Mouse (Mus musculus) ES-E14 (cell line): ENCODE results near the gene Itgad. TPM values are rescaled to one million over a fixed set of nuclear protein-coding genes. Genes with fewer than 3 reads are reported as not detected.

Source experiments
- DNase-seq: peaks from one replicate; pipeline ENCODE4 v3.0.0-alpha.2; 2013; ENCODE audit warnings: low read depth, low spot score
- H3K27ac ChIP-seq: 2 replicates; pipeline ENCODE4 v1.5.1; 2012; ENCODE audit warnings: low read depth, mild to moderate bottlenecking, low read length, moderate library complexity, mixed read lengths; ENCODE audit not compliant: poor library complexity, insufficient read depth, severe bottlenecking
- H3K36me3 ChIP-seq: 2 replicates; pipeline ENCODE4 v1.6.1; 2012; ENCODE audit warnings: mild to moderate bottlenecking, low read length, moderate library complexity, mixed read lengths; ENCODE audit not compliant: control insufficient read depth, poor library complexity, insufficient read depth, severe bottlenecking
- H3K4me1 ChIP-seq, 2 experiments: fragments of 150-350 bp in 1 of 2; sonication (generic) in 1 of 2; 2 replicates each; pipeline ENCODE4 v1.6.1; 2012; ENCODE audit warnings: low read length in 2 of 2, mild to moderate bottlenecking in 1 of 2, mixed read lengths in 1 of 2; ENCODE audit not compliant: control insufficient read depth in 2 of 2, insufficient read depth in 2 of 2, poor library complexity in 1 of 2
- H3K4me3 ChIP-seq, 2 experiments: fragments of 150-350 bp in 1 of 2; sonication (generic) in 1 of 2; 2 replicates each; pipeline ENCODE4 v1.5.1; 2012; ENCODE audit warnings: low read length in 2 of 2, low read depth in 1 of 2, mild to moderate bottlenecking in 1 of 2, mixed read lengths in 1 of 2; ENCODE audit not compliant: insufficient read depth in 1 of 2, poor library complexity in 1 of 2, severe bottlenecking in 1 of 2
- H3K9ac ChIP-seq: 2 replicates; pipeline ENCODE4 v1.6.1; 2012; ENCODE audit warnings: low read depth, mild to moderate bottlenecking, low read length, mixed read lengths; ENCODE audit not compliant: poor library complexity, insufficient read depth, severe bottlenecking
- H3K9me3 ChIP-seq: fragments of 150-350 bp; sonication (generic); 2 replicates; pipeline ENCODE4 v1.6.1; 2012; ENCODE audit warnings: low read depth, mild to moderate bottlenecking, low read length; ENCODE audit not compliant: control insufficient read depth, insufficient read depth
- CHD2 ChIP-seq: IDR thresholded peaks from 2 replicates; pipeline ENCODE4 v1.6.1; 2014; ENCODE audit warnings: mild to moderate bottlenecking, low read depth, low read length, inconsistent platforms
- HCFC1 ChIP-seq: IDR thresholded peaks from 2 replicates; pipeline ENCODE4 v1.6.1; 2012; ENCODE audit warnings: low read length, inconsistent platforms, borderline replicate concordance; ENCODE audit not compliant: insufficient read depth
- MAFK ChIP-seq: IDR thresholded peaks from 2 replicates; pipeline ENCODE4 v1.6.1; 2014; ENCODE audit warnings: mild to moderate bottlenecking, low read depth, low read length, inconsistent platforms; ENCODE audit not compliant: insufficient read depth
- ZC3H11A ChIP-seq: IDR thresholded peaks from 2 replicates; pipeline ENCODE4 v1.6.1; 2012; ENCODE audit warnings: low read depth, mild to moderate bottlenecking, inconsistent platforms, low read length, borderline replicate concordance
- ZNF384 ChIP-seq: IDR thresholded peaks from 2 replicates; pipeline ENCODE4 v1.6.1; 2012; ENCODE audit warnings: low read depth, low read length, inconsistent platforms
- in situ Hi-C, 2 experiments: fragments of 600-800 bp; cut with MboI; formaldehyde crosslinking; loops; one replicate each; pipeline ENCODE4 v1.15.1; 2025; ENCODE audit warnings: low sequenced_read_pairs in 2 of 2, inconsistent platforms in 1 of 2; ENCODE audit not compliant: unreplicated experiment in 2 of 2
- total RNA-seq: library from RNA; depleted of rRNA; stranded (reverse); fragments of 300-350 nt; gene quantifications from 2 replicates; pipeline ENCODE4 v1.2.3, GENCODE M21; 2012

The Itgad gene
- total RNA-seq, 1 experiment = not detected

DNA sequence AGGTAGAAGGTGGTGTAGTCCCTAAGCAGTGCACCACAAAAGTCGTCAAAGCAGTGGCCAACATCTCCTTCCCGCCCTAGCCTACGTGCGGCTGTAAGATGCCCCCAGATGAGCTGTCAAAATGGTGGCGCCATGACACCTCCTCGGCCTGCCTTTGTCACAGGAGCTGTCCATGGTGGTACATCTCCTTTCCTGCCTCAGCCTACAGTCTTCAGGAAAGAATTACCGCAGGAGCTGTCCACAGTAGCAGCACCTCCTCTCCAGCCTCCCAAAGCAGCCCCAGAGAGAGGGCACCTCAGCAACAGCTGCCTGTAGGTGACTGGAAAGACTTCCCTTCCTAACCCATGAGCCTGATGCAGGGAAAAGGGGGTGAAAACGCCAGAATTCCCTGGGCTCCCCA is 77.6 kb downstream of the Itgad start:
- no peaks in the 10 kb centered on the region for H3K9me3 ChIP-seq
- no peaks in the 10 kb centered on the region for H3K36me3 ChIP-seq
- H3K9ac ChIP-seq = no peak overlapping the region
- peak; percentile 66 for DNase-seq
- in situ Hi-C loops = no loop called here
- H3K4me3 ChIP-seq = no peak overlapping the region
- H3K4me1 ChIP-seq = no peaks in the 10 kb centered on the region
- no peak overlapping the region for H3K27ac ChIP-seq
- TF ChIP-seq CHD2 (no peak), HCFC1 (no peak), ZNF384 (no peak), ZC3H11A (no peak), MAFK (no peak)

DNA sequence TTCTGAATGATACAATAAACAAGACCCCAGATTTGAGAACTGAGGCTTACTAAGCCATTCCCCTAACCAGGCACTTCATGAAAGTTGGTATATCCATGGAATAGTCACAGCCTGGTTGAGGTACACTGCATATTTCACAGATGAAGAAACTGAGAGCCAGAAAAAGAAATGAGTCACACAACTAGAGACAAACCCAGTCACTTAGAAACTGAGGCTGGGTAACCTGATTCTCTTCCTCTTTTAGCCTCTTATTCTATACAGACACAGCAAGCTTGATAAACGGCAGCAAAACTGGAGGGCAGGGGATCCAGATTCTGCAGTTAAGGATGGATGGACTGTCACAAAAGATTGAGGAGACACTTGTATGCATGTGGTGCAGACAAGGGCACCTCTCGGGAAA is 80.6 kb downstream of the Itgad start:
- DNase-seq = no peak
- Histone ChIP-seq H3K36me3 (peaks cover under 1% of the 10 kb centered on the region; the same call in 1 of the 2 replicates), H3K27ac (no peak overlapping the region), H3K9ac (no peak overlapping the region), H3K4me1 (peaks cover 0 to 2% of the 10 kb centered on the region in 2 experiments; a peak in 1 of 4 replicates), H3K9me3 (no peaks in the 10 kb centered on the region), H3K4me3 (no peak overlapping the region)
- TF ChIP-seq ZC3H11A = no peak
- TF ChIP-seq ZNF384 = no peak
- no peak for TF ChIP-seq HCFC1
- TF ChIP-seq MAFK = no peak
- TF ChIP-seq CHD2 = no peak
- in situ Hi-C loops = no loop called here

DNA sequence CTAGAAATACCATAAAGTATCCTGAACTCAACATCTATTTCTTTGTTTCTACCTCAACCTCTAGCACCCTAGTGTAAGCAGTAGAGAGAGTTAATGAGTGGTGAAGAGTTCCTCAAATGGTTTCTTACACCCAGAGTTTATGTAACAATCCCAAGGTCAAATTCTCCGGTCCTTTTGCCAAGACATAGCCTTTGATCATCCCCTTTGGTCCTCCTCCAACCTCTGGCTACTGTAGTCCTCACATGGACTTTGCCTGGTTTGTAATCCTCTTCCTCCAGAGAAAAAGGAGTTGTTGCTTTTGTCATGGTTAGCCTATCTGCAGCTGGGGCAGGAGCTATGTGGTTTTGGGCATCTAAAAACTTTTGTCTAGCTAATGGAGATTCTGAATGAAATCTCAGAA is 81.3 kb downstream of the Itgad start:
- no peaks in the 10 kb centered on the region for H3K9me3 ChIP-seq
- H3K27ac ChIP-seq = no peak overlapping the region
- no peak overlapping the region for H3K9ac ChIP-seq
- H3K4me1 ChIP-seq = peaks cover 0 to 2% of the 10 kb centered on the region in 2 experiments; a peak in 1 of 4 replicates
- in situ Hi-C loops = no loop called here
- no peak overlapping the region for H3K4me3 ChIP-seq
- DNase-seq = no peak
- TF ChIP-seq HCFC1 (no peak), ZNF384 (no peak), CHD2 (no peak), ZC3H11A (no peak), MAFK (no peak)
- peaks cover 5% of the 10 kb centered on the region; the same call in 1 of the 2 replicates for H3K36me3 ChIP-seq

DNA sequence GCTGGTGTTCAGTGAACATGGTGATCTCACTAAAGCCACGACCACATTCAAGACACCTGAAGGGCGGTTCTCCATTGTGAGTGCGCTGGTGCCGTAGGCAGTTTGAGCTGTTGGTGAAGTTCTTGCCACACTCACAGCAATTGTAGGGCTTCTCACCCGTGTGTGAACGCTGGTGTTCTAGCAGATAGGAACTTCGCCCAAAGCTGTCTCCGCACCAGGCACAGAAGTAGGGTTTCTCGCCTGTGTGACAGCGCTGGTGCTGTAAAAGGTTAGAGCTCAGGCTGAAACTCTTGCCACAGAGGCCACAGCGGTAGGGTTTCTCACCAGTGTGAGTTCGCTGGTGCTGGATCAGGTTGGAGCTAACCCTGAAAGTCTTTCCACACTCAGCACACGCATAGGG is 82.2 kb downstream of the Itgad start:
- in situ Hi-C loops = no loop called here
- Histone ChIP-seq H3K4me3 (peak overlapping the region in 1 of 2 experiments; percentile 89; a peak in 3 of 4 replicates), H3K4me1 (peaks cover 0 to 2% of the 10 kb centered on the region in 2 experiments; a peak in 1 of 4 replicates), H3K27ac (no peak overlapping the region), H3K36me3 (peaks cover 8% of the 10 kb centered on the region; the same call in 1 of the 2 replicates), H3K9ac (0 out of 2 replicates have a peak overlapping the region, but pooled peaks have one; percentile 97), H3K9me3 (no peaks in the 10 kb centered on the region)
- no peak for DNase-seq
- TF ChIP-seq HCFC1 (no peak), ZC3H11A (no peak), MAFK (no peak), CHD2 (no peak), ZNF384 (no peak)
